Mouse (Mus musculus) cortical plate, adult 2 months (tissue): ENCODE results near the gene Foxl1.

Experiments
- CTCF ChIP-seq: fragments of 200-500 bp; IDR thresholded peaks from 2 replicates; pipeline ENCODE4 v1.5.1; 2011; ENCODE audit warnings: mild to moderate bottlenecking, control low read depth, low read length; ENCODE audit not compliant: insufficient read depth; ENCODE audit errors: extremely low read depth
- POLR2A ChIP-seq: fragments of 200-500 bp; IDR thresholded peaks from 2 replicates; pipeline ENCODE4 v1.6.1; 2011; ENCODE audit warnings: mild to moderate bottlenecking, low read length, control low read depth; ENCODE audit not compliant: insufficient read depth; ENCODE audit errors: extremely low read depth

DNA sequence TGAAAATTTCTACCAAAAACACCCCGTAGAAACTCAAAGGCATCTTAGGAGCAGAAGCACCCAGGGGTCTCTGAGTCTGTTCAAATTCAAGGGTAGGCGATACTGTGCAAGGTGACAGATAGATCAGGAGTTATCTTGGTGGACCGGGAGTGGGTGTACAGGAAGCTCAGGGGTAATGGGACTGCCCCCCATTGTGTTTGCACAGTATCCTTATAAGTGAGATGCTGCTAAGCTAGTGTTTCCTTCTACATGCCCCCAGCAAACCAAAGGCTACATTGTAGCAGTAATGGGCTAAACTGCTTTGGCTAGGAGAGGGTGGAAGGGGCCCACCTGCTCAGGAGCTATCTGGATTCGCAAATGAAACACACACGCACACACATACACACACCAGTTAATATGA is 33.7 kb downstream of the Foxl1 start:
- TF ChIP-seq CTCF (no peak), POLR2A (no peak)
